Comparison of ENCODE assay signal across 8 mouse cellular contexts in genomic region chrX:105762847-105763527, GRCm38 (mm10). TPM values are rescaled to one million over a fixed set of nuclear protein-coding genes. Genes with fewer than 3 reads are reported as not detected.
DNase-seq lines count a peak whose midpoint lies in the region; ATAC-seq and TF ChIP-seq lines count a peak whose summit lies in the region.

No protein-coding gene starts in this region.

- H3K9me3 ChIP-seq in ES-Bruce4 (replicated peaks; ENCODE audit: control insufficient read depth, insufficient read depth, low read length, poor library complexity, severe bottlenecking), result no peaks in the 10 kb centered on the region
- no peaks in the 10 kb centered on the region for H3K9me3 ChIP-seq in embryonic facial prominence, embryonic 11.5 days (replicated peaks; ENCODE audit: control insufficient read depth, low read length)
- H3K9me3 ChIP-seq in hindbrain, embryonic 10.5 days, result no peaks in the 10 kb centered on the region
- H3K9me3 ChIP-seq in lung, postnatal 0 days (ENCODE audit: low read length), result no peaks in the 10 kb centered on the region

- H3K36me3 ChIP-seq in ES-Bruce4 (ENCODE audit: control insufficient read depth, insufficient read depth, low read length, poor library complexity, severe bottlenecking), result no peaks in the 10 kb centered on the region
- H3K36me3 ChIP-seq in embryonic facial prominence, embryonic 11.5 days (replicated peaks; ENCODE audit: control insufficient read depth, insufficient read depth, low read depth, low read length), result no peaks in the 10 kb centered on the region
- no peaks in the 10 kb centered on the region for H3K36me3 ChIP-seq in hindbrain, embryonic 10.5 days
- H3K36me3 ChIP-seq in lung, postnatal 0 days (ENCODE audit: insufficient read depth, low read length), result no peaks in the 10 kb centered on the region

- no peak for TF ChIP-seq POLR2A in ES-Bruce4 (IDR thresholded peaks at IDR 0.05; ENCODE audit: insufficient read depth, low read length)

- H3K27ac ChIP-seq in gastrocnemius, adult 2 months, result peak overlapping the region; percentile 38; the same call in 1 of the 2 replicates
- no peak overlapping the region for H3K27ac ChIP-seq in ES-Bruce4 (ENCODE audit: insufficient read depth, low read length)
- H3K27ac ChIP-seq in embryonic facial prominence, embryonic 11.5 days (replicated peaks; ENCODE audit: low read depth, low read length), result no peak overlapping the region
- no peak overlapping the region for H3K27ac ChIP-seq in hindbrain, embryonic 10.5 days
- no peak overlapping the region for H3K27ac ChIP-seq in lung, postnatal 0 days (ENCODE audit: low read length)

- DNase-seq in gastrocnemius, adult 2 months, result peak; percentile 33
- no peak for DNase-seq in gastrocnemius, postnatal 25 days
- DNase-seq in embryonic facial prominence, embryonic 11.5 days (ENCODE audit: low spot score), result peak; percentile 9
- DNase-seq in hindbrain, embryonic 10.5 days (ENCODE audit: low spot score), result peak; percentile 10
- DNase-seq in lung, postnatal 0 days (ENCODE audit: low spot score), result no peak
- DNase-seq in testis, postnatal 14 days (ENCODE audit: low spot score), result peak; percentile 4
- no peak for DNase-seq in urinary bladder, postnatal 25 days (ENCODE audit: low spot score)

- whole genome bisulfite sequencing in embryonic facial prominence, embryonic 11.5 days, result 22% methylated on average over 22 of the region's 23 CpGs
- WGBS in hindbrain, embryonic 10.5 days, result 18% methylated on average over 23 of the region's 23 CpGs
- 9% methylated on average over 12 of the region's 23 CpGs for WGBS in lung, postnatal 0 days

- no peaks in the 10 kb centered on the region for H3K4me1 ChIP-seq in ES-Bruce4 (ENCODE audit: control insufficient read depth, insufficient read depth, low read length)
- no peaks in the 10 kb centered on the region; the same call in 1 of the 2 replicates for H3K4me1 ChIP-seq in embryonic facial prominence, embryonic 11.5 days (ENCODE audit: control insufficient read depth, insufficient read depth, low read length)
- peaks cover 5% of the 10 kb centered on the region; the same call in 1 of the 2 replicates for H3K4me1 ChIP-seq in hindbrain, embryonic 10.5 days (replicated peaks)
- no peaks in the 10 kb centered on the region for H3K4me1 ChIP-seq in lung, postnatal 0 days (ENCODE audit: insufficient read depth, low read depth, low read length)

- TF ChIP-seq CTCF in gastrocnemius, adult 2 months (IDR thresholded peaks at IDR 0.05), result peak; percentile 29; the same call in 1 of the 2 replicates
- peak; percentile 45 for TF ChIP-seq CTCF in ES-Bruce4 (IDR thresholded peaks at IDR 0.05; ENCODE audit: low read depth, low read length)
- TF ChIP-seq CTCF in lung, postnatal 0 days (IDR thresholded peaks at IDR 0.05), result peak; percentile 21

- H3K4me3 ChIP-seq in gastrocnemius, adult 2 months, result peak overlapping the region; percentile 72
- H3K4me3 ChIP-seq in ES-Bruce4 (ENCODE audit: low read depth, low read length), result peak overlapping the region; percentile 91
- no peak overlapping the region for H3K4me3 ChIP-seq in embryonic facial prominence, embryonic 11.5 days (ENCODE audit: low read depth, low read length)
- peak overlapping the region; percentile 47 for H3K4me3 ChIP-seq in hindbrain, embryonic 10.5 days
- H3K4me3 ChIP-seq in lung, postnatal 0 days (ENCODE audit: low read depth, low read length), result 0 out of 2 replicates have a peak overlapping the region, but pooled peaks have one; percentile 2

- no peak overlapping the region; the same call in 1 of the 2 replicates for H3K4me2 ChIP-seq in embryonic facial prominence, embryonic 11.5 days (ENCODE audit: low read depth, low read length)
- H3K4me2 ChIP-seq in lung, postnatal 0 days (replicated peaks; ENCODE audit: low read depth, low read length), result peak overlapping the region; percentile 64

- intact Hi-C loops in gastrocnemius, adult 2 months (cut with DNase I), result no loop called here

- peaks cover 10% of the 10 kb centered on the region; the same call in 1 of the 2 replicates for H3K27me3 ChIP-seq in ES-Bruce4 (ENCODE audit: control insufficient read depth, insufficient read depth, low read length, poor library complexity, severe bottlenecking)
- H3K27me3 ChIP-seq in embryonic facial prominence, embryonic 11.5 days (ENCODE audit: control insufficient read depth, insufficient read depth, low read length), result peaks cover 28% of the 10 kb centered on the region
- peaks cover 68% of the 10 kb centered on the region for H3K27me3 ChIP-seq in hindbrain, embryonic 10.5 days (ENCODE audit: insufficient read depth, poor library complexity, severe bottlenecking)
- H3K27me3 ChIP-seq in lung, postnatal 0 days (replicated peaks; ENCODE audit: insufficient read depth, low read length), result no peaks in the 10 kb centered on the region; the same call in 1 of the 2 replicates

- no peak; the same call in 1 of the 2 replicates for ATAC-seq in embryonic facial prominence, embryonic 11.5 days (replicated peaks; ENCODE audit: insufficient number of reproducible peaks, low FRiP score, low TSS enrichment, low read depth)
- no peak for ATAC-seq in lung, postnatal 0 days

- H3K9ac ChIP-seq in ES-Bruce4 (ENCODE audit: low read depth, poor library complexity, severe bottlenecking), result no peak overlapping the region
- no peak overlapping the region for H3K9ac ChIP-seq in embryonic facial prominence, embryonic 11.5 days (replicated peaks; ENCODE audit: low read length)
- H3K9ac ChIP-seq in lung, postnatal 0 days (replicated peaks; ENCODE audit: low read depth), result no peak overlapping the region

- TF ChIP-seq EP300 in ES-Bruce4 (IDR thresholded peaks at IDR 0.05; ENCODE audit: insufficient read depth, low read depth, low read length), result no peak
- TF ChIP-seq EP300 in lung, postnatal 0 days (IDR thresholded peaks at IDR 0.05), result no peak

RNA-seq across cellular contexts. Expression of gene Fgf16, which starts 1.1 kb away (rescaled TPM):
- under 1 TPM; 0.33 to 0.75 TPM for total RNA-seq in gastrocnemius, adult 2 months (2021)
- total RNA-seq in gastrocnemius, postnatal 25 days (2021), result under 1 TPM; 0.54 TPM
- polyA plus RNA-seq in ES-Bruce4 (2011; ENCODE audit: insufficient read depth, insufficient read length, low read depth, missing spikeins), result not detected in 2 replicates
- polyA plus RNA-seq in embryonic facial prominence, embryonic 11.5 days (2014; fragmentation: Nextera tagmentation; extraction: Ambion mirVana), result 0.13 and 0.29 TPM in 2 replicates
- 0.16 TPM in 1 of 2 replicates, not detected in the other for polyA plus RNA-seq in hindbrain, embryonic 10.5 days (2016; fragmentation: Nextera tagmentation; extraction: Ambion mirVana)
- 0.11 and 0.13 TPM in 2 replicates for polyA plus RNA-seq in lung, postnatal 0 days (2015; fragmentation: Nextera tagmentation; extraction: Ambion mirVana)

Comparison
In these comparisons a context has a peak if more than half of its experiments do, and no peak if none do; other contexts are left out.
1. DNase-seq: peak in gastrocnemius, adult 2 months (single experiment), embryonic facial prominence, embryonic 11.5 days (single experiment), hindbrain, embryonic 10.5 days (single experiment) and testis, postnatal 14 days (single experiment); none in gastrocnemius, postnatal 25 days (single experiment), lung, postnatal 0 days (single experiment) and urinary bladder, postnatal 25 days (single experiment).
2. Peak in every context shown above with its lines, with median percentiles within 50 percentile points of each other: CTCF ChIP-seq.